Mouse (Mus musculus) lung, embryonic 14.5 days (tissue): ENCODE results near the gene Map7. TPM values are rescaled to one million over a fixed set of nuclear protein-coding genes. Genes with fewer than 3 reads are reported as not detected.

Experiments used
- ATAC-seq: fragments of 200-750 bp; cut with Nextera tagmentation; 2 replicates; pipeline ENCODE4 v1.8.0; 2017; ENCODE audit warnings: mild to moderate bottlenecking, moderate TSS enrichment, moderate library complexity; ENCODE audit not compliant: insufficient read depth
- DNase-seq: peaks from one replicate; pipeline ENCODE4 v3.0.0-alpha.2; 2015
- H3K27ac ChIP-seq: fragments of 300-500 bp; sonication (generic); 2 replicates; pipeline ENCODE4 v1.5.1; 2014; ENCODE audit warnings: low read depth, mild to moderate bottlenecking, moderate library complexity
- H3K27me3 ChIP-seq: fragments of 300-500 bp; sonication (generic); 2 replicates; pipeline ENCODE4 v1.6.1; 2014; ENCODE audit warnings: low read length, control low read depth; ENCODE audit not compliant: insufficient read depth
- H3K36me3 ChIP-seq: fragments of 300-500 bp; sonication (generic); 2 replicates; pipeline ENCODE4 v1.6.1; 2014; ENCODE audit warnings: control low read depth; ENCODE audit not compliant: insufficient read depth
- H3K4me1 ChIP-seq: fragments of 300-500 bp; sonication (generic); 2 replicates; pipeline ENCODE4 v1.6.1; 2014; ENCODE audit warnings: antibody characterized with exemption, control low read depth; ENCODE audit not compliant: insufficient read depth
- H3K4me2 ChIP-seq: fragments of 300-500 bp; sonication (generic); 2 replicates; pipeline ENCODE4 v1.6.1; 2014; ENCODE audit warnings: mild to moderate bottlenecking
- H3K4me3 ChIP-seq: fragments of 300-500 bp; sonication (generic); 2 replicates; pipeline ENCODE4 v1.5.1; 2014; ENCODE audit warnings: low read depth, low read length
- H3K9ac ChIP-seq: fragments of 300-500 bp; sonication (generic); 2 replicates; pipeline ENCODE4 v1.6.1; 2014
- H3K9me3 ChIP-seq: fragments of 300-500 bp; sonication (generic); 2 replicates; pipeline ENCODE4 v1.6.1; 2016; ENCODE audit warnings: low read depth, low read length, control low read depth
- CTCF ChIP-seq: IDR thresholded peaks from 2 replicates; pipeline ENCODE4 v1.5.1; 2016; ENCODE audit warnings: antibody characterized with exemption, low read depth
- WGBS: fragments of 180-500 bp; shearing (Covaris S2); extraction: QIAGEN DNeasy Blood & Tissue Kit; methylation state at CpG from one replicate; pipeline ENCODE4 v1.1.7; 2014; 5-methylcytosine and 5-hydroxymethylcytosine counted together
- polyA plus RNA-seq: library from polyadenylated mRNA; unstranded; fragments of >200 nt; fragmentation: Nextera tagmentation; extraction: Ambion mirVana; gene quantifications from 2 replicates; pipeline ENCODE4 v1.2.1, GENCODE M21; 2014

The Map7 gene
- polyA plus RNA-seq: 9.3 and 9.5 TPM in 2 replicates

DNA sequence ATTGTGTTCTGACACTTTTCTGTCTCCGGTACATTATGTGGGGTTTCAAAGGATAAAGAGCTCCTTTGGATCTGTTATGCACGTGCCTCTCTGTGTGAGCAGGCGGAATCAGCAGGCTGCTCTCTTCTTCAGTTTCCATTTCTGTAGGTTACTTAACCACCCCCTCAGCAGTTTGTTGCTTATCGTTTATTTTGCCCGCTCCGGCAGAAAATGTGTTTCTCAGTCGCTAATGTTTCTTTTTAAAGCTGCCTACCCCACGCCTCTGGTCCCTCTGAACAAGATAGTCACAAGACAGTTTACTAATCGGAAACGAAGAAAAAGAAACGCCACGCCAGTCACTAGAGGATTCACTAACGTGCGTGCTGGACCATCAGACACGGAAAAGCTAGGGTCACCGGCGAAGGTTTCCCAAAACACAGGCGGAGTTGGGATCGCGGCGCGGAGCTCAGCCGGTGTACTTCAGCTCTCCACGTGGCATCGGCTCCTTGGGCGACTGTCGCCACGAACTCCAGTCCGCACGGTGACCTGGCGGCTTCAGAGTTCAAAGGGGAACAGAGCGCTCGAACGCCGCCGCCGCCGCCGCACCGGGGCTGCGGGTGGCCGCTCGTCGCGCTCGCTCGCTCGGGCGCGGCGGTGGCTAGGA lies at the start of gene Map7:
TSS of gene Map7 (plus strand) at position 342 of the 643 bp plus-strand sequence.
- peak; percentile 8 for DNase-seq
- H3K36me3 ChIP-seq: no peaks in the 10 kb centered on the region
- H3K4me1 ChIP-seq: no peaks in the 10 kb centered on the region
- ATAC-seq: peak; percentile 23
- peak within 1 kb of the TSS; percentile 72 for H3K4me3 ChIP-seq
- H3K9me3 ChIP-seq: no peaks in the 10 kb centered on the region
- peak within 1 kb of the TSS; percentile 63 for H3K9ac ChIP-seq
- peak within 1 kb of the TSS; percentile 63 for H3K27ac ChIP-seq
- peak within 1 kb of the TSS; percentile 93 for H3K4me2 ChIP-seq
- peaks cover 35% of the 10 kb centered on the region for H3K27me3 ChIP-seq
- 2% methylated on average over 51 of the region's 51 CpGs for WGBS
- TF ChIP-seq CTCF: no peak; the same call in 1 of the 2 replicates

DNA sequence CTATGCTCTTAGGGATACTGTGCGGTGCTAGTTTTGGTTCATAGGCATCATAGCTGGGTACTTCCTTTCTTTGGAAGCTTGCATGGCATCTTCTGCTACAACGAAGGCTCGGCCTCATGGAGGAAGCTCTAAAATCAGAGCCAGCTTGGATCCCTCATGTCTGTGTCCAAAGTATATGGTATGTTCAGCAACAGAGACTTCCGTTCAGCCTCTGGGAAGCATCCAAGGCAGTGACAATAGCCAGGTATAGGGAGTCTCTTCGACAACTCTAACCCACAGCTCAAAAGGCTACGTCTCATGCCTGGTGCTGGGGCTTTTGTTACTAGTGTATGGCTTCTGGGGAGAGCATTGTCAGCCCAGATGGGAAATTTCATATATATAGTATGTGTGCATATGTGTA lies 46.8 kb upstream of the Map7 start:
- DNase-seq (no peak), ATAC-seq (no peak)
- Histone ChIP-seq H3K4me2 (no peak overlapping the region), H3K9me3 (no peaks in the 10 kb centered on the region), H3K4me3 (no peak overlapping the region), H3K27me3 (no peaks in the 10 kb centered on the region), H3K9ac (no peak overlapping the region), H3K27ac (no peak overlapping the region), H3K4me1 (peaks cover 3% of the 10 kb centered on the region), H3K36me3 (0 out of 2 replicates have a peak, but pooled peaks cover 5% of the 10 kb centered on the region)
- 92% methylated on average over 6 of the region's 6 CpGs for WGBS
- TF ChIP-seq CTCF: no peak

DNA sequence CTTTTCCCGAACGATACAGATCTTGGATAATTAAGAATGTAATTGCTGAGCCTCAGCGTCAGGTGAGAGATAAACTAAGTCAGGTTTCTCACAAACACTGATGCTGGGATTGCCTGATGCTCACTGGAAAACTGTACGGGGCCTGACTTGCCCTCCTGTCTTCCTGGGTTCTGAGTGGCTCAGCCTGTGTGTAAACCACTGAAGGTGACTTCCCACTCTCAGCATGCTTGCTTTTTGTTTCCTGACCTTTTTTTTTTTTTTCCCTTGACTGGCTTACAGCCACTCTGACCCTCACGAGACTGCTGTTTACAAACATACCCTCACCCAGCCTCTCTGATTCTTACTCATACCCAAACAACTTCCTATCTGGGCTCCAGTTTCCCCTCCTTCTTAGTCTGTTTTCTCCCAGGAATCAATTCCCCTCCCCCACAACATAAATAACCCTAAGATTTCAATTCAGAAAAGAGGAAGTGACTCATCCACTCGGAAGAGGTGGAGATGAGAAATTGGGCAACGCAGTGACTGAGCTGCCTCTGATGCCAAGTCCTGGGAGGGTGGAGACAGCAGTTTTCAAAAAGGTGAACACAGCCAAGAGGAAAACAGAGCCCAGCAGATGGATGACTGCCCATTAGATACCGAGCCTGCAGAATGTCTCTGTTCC lies 43.9 kb upstream of the Map7 start:
- TF ChIP-seq CTCF: no peak
- no peak overlapping the region for H3K4me3 ChIP-seq
- no peaks in the 10 kb centered on the region for H3K9me3 ChIP-seq
- no peak overlapping the region for H3K9ac ChIP-seq
- peaks cover 3% of the 10 kb centered on the region for H3K4me1 ChIP-seq
- peak; percentile 71 for ATAC-seq
- 0 out of 2 replicates have a peak, but pooled peaks cover 5% of the 10 kb centered on the region for H3K36me3 ChIP-seq
- no peak overlapping the region for H3K27ac ChIP-seq
- H3K27me3 ChIP-seq: no peaks in the 10 kb centered on the region
- WGBS: 46% methylated on average over 8 of the region's 8 CpGs
- peak; percentile 74 for DNase-seq
- no peak overlapping the region; the same call in 1 of the 2 replicates for H3K4me2 ChIP-seq

DNA sequence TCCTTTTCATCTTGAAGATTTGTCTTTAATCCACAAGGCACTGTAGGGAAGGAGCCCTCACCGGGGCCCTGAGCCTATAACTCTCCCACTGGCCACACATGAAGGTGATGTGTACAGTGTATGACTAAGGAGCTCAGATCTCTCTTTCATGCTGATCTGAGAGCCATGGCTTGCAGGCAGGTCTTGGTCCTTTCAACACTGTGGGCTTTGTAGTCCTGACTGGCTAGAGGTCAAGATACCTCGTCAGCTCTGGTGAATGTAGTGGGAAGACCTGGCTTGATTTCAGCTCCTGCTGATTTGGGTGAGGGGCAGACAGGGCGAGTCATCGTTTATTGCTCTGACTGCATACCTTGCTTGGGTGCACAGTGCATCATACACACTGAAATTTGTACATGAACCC lies 42.7 kb upstream of the Map7 start:
- ATAC-seq (no peak), DNase-seq (no peak)
- no peak overlapping the region for H3K27ac ChIP-seq
- no peak for TF ChIP-seq CTCF
- peaks cover 3% of the 10 kb centered on the region for H3K4me1 ChIP-seq
- H3K27me3 ChIP-seq: no peaks in the 10 kb centered on the region
- H3K4me3 ChIP-seq: no peak overlapping the region
- no peak overlapping the region for H3K9ac ChIP-seq
- no peaks in the 10 kb centered on the region for H3K9me3 ChIP-seq
- H3K4me2 ChIP-seq: no peak overlapping the region
- WGBS: 78% methylated on average over 4 of the region's 4 CpGs
- H3K36me3 ChIP-seq: no peaks in the 10 kb centered on the region

DNA sequence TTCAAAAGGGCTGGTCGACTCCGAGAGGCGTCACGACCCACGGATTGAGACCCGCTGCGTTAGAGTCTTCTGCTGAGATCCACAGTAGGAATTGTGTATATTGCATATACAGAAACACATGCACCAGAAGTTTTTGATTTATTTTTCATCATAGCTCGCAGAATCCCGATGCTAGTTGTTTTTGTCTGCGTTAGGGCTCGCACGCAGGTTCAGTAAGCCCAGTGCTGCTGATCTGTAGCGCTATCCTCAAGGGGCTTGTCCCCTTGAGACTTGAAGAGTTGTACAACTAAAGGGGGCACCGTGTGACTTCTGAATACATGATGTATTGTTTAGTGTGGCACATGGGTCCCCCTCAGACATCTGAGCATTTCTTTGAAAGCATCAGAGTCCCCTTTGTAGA lies 41.2 kb upstream of the Map7 start:
- WGBS: 81% methylated on average over 14 of the region's 14 CpGs

DNA sequence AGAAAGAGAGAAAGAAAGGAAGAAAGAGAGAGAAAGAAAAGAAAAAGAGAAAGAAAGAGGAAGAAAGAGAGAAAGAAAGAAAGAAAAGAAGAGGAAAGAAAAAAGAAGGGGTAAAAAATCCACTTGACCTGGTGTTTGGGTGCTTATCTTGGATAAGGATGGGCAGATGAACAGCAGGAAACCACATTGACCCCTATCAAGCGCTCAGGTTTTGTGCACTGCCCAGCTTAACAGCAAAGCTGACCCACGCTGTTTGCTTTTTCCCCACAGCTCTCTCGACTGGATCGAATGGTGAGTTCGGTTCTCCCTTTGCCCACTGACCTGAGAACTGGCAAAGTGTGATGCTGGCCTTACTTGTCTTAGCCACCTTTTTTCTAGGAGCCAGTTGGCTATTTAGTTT lies 36.8 kb upstream of the Map7 start:
- TF ChIP-seq CTCF: no peak
- Histone ChIP-seq H3K27ac (no peak overlapping the region), H3K36me3 (no peaks in the 10 kb centered on the region), H3K4me1 (no peaks in the 10 kb centered on the region), H3K4me2 (no peak overlapping the region), H3K9me3 (no peaks in the 10 kb centered on the region), H3K4me3 (no peak overlapping the region), H3K27me3 (no peaks in the 10 kb centered on the region), H3K9ac (no peak overlapping the region)
- DNase-seq: no peak
- no peak for ATAC-seq
- WGBS: 72% methylated on average over 5 of the region's 5 CpGs

More for the DNA sequence above, 41.2 kb upstream of the Map7 start:
- Histone ChIP-seq H3K27ac (no peak overlapping the region), H3K4me3 (no peak overlapping the region), H3K36me3 (no peaks in the 10 kb centered on the region), H3K27me3 (no peaks in the 10 kb centered on the region), H3K9me3 (no peaks in the 10 kb centered on the region), H3K9ac (no peak overlapping the region), H3K4me2 (no peak overlapping the region), H3K4me1 (peaks cover 3% of the 10 kb centered on the region)
- DNase-seq (no peak), ATAC-seq (no peak)
- TF ChIP-seq CTCF: no peak
